Mouse (Mus musculus) stomach, adult 2 months (tissue): ENCODE data around the gene Jade2. TPM values are rescaled to one million over a fixed set of nuclear protein-coding genes. Genes with fewer than 3 reads are reported as not detected.

ENCODE experiments used
- polyA plus RNA-seq: library from polyadenylated mRNA; depleted of rRNA; stranded (reverse); fragments of >200 nt; gene quantifications from 2 replicates; pipeline ENCODE4 v1.2.3, GENCODE M21; 2012; rRNA removed

Gene Jade2
- polyA plus RNA-seq, result 2.6 and 3.5 TPM in 2 replicates

DNA sequence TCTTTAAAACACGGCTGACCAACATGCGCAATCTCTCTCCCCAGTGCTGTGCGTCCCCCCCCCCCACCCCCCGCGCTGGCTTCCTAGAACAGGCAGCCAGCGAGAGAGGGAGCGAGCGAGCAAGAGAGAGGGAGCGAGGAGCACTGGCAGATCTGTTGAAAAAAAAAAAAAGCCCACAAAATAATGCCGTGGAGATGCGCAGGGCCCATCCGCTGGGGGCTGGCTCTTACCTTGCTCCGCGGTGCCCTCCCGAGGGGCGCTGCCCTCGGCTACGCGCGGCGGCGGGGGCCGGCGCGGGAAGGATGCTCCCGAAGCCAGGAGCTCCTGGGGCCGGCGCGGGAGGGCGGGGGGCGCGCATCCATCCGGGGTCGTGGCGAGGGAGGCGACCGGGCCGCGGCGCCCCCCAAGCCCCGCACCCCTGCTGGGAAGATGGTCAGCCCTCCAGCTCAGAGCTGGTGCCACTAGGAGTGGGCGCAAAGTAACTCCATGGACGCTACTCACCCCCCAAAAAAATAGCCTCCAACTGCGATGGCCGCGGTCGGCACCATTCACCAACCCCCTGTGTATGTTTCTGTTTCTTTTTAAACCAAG, at the start of gene Jade2:
TSS of gene Jade2 (minus strand) at position 573 of the 591 bp plus-strand sequence.

Other genes with a start within 250 kb of the Jade2 start
- gene Nhp2, start 237.9 kb downstream of the Jade2 start, polyA plus RNA-seq, result 43.6 and 47.2 TPM in 2 replicates
- 39.5 and 66.8 TPM in 2 replicates for gene Rmnd5b, start 221.8 kb downstream of the Jade2 start, polyA plus RNA-seq
- gene N4bp3, start 206.8 kb downstream of the Jade2 start, polyA plus RNA-seq, result 7.9 and 9.7 TPM in 2 replicates
- 4.1 and 4.5 TPM in 2 replicates for gene D930048N14Rik, start 206.7 kb downstream of the Jade2 start, polyA plus RNA-seq
- gene 0610009B22Rik, start 168.8 kb downstream of the Jade2 start, polyA plus RNA-seq, result 1.6 and 1.9 TPM in 2 replicates
- 8.2 and 8.8 TPM in 2 replicates for gene Sec24a, start 94.0 kb downstream of the Jade2 start, polyA plus RNA-seq
- 2.6 and 3.7 TPM in 2 replicates for gene Sar1b, start 94.0 kb downstream of the Jade2 start, polyA plus RNA-seq
- gene Cdkn2aipnl, start 110.0 kb upstream of the Jade2 start, polyA plus RNA-seq, result 7.8 and 9.5 TPM in 2 replicates
- 6.6 and 11.9 TPM in 2 replicates for gene Ube2b, start 143.1 kb upstream of the Jade2 start, polyA plus RNA-seq
- gene Cdkl3, start 146.6 kb upstream of the Jade2 start, polyA plus RNA-seq, result 0.37 and 0.66 TPM in 2 replicates
- gene Ppp2ca, start 241.0 kb upstream of the Jade2 start, polyA plus RNA-seq, result 7.4 and 9.2 TPM in 2 replicates